Mouse (Mus musculus): ENCODE data around the gene Tmem274.

DNA sequence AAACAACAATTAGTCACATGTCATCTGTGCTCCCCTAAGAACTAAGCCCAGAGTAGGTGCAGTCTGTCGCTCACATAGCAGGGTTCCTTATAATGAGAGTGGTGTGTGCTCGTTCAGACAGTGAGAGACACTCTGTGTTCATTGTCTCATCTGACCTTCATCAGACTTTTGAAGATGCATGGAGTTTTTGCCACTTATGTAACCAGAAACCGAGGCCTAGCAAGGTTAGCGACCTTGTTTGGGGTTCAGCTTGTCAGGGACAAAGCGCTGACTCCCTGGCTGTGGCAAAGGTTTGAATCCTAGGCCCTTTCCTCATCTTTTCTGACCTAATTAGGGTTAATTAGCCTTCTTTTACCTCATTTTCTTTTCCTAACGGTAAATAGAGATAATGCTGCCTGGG lies 46.8 kb downstream of the Tmem274 start:
- TF ChIP-seq POLR2A (IDR thresholded peaks at IDR 0.05; ENCODE audit: borderline replicate concordance, insufficient read depth, low read length): no peak
- TF ChIP-seq CTCF (IDR thresholded peaks at IDR 0.05; ENCODE audit: borderline replicate concordance, insufficient read depth, low read depth, low read length): no peak
